Mouse (Mus musculus): ENCODE measurements at regions not wholly inside any gene's neighbourhood (a gene's known extent, or its start where the extent isn't known, plus 50 kb on each side); places are given as distances from the start of the nearest gene placed in this dataset.

DNA sequence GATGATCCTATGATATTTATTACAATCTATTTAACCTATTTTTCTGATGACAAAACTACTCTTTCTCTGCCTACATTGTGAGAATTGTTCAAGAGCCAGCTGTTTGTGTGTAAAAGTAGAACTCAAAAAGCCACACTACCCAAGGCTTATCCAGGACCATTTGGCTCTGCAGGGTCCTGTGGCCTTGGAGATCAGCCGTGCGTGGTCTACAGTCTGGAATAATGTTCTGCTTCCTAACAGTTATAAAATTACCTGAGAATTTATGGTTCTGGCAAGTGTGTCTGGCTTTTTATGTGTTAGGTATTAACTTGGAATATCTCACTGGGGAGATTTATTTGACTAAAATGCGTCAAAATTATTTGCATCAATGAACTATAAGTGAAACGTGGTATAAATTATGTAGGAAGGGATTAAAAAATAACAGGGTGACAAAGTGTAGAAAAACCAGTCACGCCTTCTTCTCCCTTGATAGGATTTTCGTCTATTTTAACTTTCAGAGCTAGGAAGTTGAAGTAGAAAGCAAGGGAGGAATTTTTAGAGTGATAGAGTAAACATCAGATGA lies 1789.0 kb upstream of the Gm7489 start:
- no peaks in the 10 kb centered on the region for H3K36me3 ChIP-seq
- 61% methylated on average over 6 of the region's 6 CpGs for WGBS
- H3K4me3 ChIP-seq = no peak overlapping the region
- H3K4me2 ChIP-seq = no peak overlapping the region
- no peaks in the 10 kb centered on the region for H3K4me1 ChIP-seq (replicated peaks)
- H3K9me3 ChIP-seq (replicated peaks) = no peaks in the 10 kb centered on the region
- no peak for ATAC-seq (replicated peaks; ENCODE audit: insufficient number of reproducible peaks, insufficient read depth, low FRiP score, low read depth)
- H3K27me3 ChIP-seq = no peaks in the 10 kb centered on the region
- no peak overlapping the region for H3K27ac ChIP-seq
- no peak overlapping the region for H3K9ac ChIP-seq

DNA sequence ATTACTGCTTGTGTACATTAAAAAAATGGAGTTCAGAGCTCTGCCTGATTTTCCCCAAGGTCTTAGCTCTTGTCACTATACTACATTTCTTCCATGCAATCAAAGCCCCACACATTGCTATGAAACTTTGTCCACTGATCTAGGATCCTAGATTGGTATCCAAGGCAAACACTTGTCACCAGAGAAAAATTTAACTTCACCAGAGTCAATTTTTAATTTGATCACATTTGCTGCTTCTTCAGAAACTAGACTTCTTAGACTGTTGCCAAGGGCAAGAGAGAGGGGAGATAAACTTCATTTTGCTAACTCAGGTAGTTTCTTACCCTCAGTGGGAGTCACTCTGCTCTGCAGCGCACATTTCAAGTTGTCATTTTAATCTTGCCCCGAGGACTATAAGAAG lies 1775.9 kb upstream of the Gm7489 start:
- Histone ChIP-seq H3K36me3 (no peaks in the 10 kb centered on the region), H3K4me2 (no peak overlapping the region), H3K9me3 (replicated peaks) (no peaks in the 10 kb centered on the region), H3K4me1 (replicated peaks) (no peaks in the 10 kb centered on the region), H3K27ac (no peak overlapping the region), H3K9ac (no peak overlapping the region), H3K27me3 (no peaks in the 10 kb centered on the region), H3K4me3 (no peak overlapping the region)
- ATAC-seq (replicated peaks; ENCODE audit: insufficient number of reproducible peaks, insufficient read depth, low FRiP score, low read depth) = no peak
- WGBS = 74% methylated on average over 2 of the region's 2 CpGs

DNA sequence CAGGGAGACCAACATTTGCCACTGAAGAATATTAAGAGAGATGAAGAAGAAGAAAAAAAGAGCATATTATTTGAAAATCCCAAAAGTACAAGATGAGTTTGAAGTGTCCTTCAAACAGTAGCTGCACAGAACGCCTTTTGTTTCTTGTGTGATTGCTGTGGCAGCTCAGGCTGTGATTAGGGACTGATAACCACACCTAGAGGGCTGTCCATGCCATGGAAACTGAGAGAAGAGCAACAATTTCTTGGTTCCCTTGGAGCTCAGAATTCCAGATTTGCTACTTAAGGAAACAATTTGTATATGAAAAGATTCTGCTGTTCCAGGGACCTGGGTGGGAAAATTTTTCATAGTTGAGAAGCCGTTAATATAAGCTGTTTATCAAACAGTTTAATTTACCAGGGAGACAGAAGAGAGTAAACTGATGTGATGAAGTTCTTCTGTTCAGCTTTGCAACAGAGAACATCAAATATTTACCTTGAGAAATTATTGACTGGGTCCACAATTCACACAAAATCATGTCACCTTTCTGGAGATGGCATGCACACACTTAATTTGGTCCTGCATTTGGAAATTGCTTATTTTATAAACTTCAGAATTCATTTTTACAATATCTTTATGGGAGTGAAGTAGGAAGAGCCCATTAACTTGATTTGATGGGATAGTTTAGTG lies 1770.2 kb upstream of the Gm7489 start:
- no peak overlapping the region for H3K9ac ChIP-seq
- no peaks in the 10 kb centered on the region for H3K4me1 ChIP-seq (replicated peaks)
- 66% methylated on average over 2 of the region's 2 CpGs for WGBS
- no peak overlapping the region for H3K27ac ChIP-seq
- H3K9me3 ChIP-seq (replicated peaks) = no peaks in the 10 kb centered on the region
- no peak overlapping the region for H3K4me3 ChIP-seq
- no peak overlapping the region for H3K4me2 ChIP-seq
- H3K36me3 ChIP-seq = no peaks in the 10 kb centered on the region
- H3K27me3 ChIP-seq = no peaks in the 10 kb centered on the region
- ATAC-seq (replicated peaks; ENCODE audit: insufficient number of reproducible peaks, insufficient read depth, low FRiP score, low read depth) = no peak

DNA sequence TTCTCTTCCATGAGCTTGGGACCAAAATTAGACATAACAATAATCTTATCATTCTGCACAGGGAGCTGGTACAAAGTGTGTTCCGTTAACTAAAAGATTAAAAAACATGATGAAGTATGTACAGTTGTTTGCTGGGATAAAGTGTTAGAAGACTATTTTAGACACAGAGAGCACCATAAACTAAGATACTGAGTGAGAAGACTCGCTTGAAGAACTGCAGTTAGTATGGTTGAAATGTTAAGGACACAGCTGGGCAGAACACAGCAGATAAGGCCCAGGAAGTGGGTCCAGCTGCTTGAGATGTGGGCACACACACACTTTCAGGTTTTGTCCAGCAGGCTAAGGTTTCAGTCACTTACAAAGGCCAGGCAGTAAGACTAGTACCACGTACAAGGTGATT lies 1748.0 kb upstream of the Gm7489 start:
- ATAC-seq (replicated peaks; ENCODE audit: insufficient number of reproducible peaks, insufficient read depth, low FRiP score, low read depth) = no peak
- H3K4me2 ChIP-seq = no peak overlapping the region
- H3K36me3 ChIP-seq = no peaks in the 10 kb centered on the region

DNA sequence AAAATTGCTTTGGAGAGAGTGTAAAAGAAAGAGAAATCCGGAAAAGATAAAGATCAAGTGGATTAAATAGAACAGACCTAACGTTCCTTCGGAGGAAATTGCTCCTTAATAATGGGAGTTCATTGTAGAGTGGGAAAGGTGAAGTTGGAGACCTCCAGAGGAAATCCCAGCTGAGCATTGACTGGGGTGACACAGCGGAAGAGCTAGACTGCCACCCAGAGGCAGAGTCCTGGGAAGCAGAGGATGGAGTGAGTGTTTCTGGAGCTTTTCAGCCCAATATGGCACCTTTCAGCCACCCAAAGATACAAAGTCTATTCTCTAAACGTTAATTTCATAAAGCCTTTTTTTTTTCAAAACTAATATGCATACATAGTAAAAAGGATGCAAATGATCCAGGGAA lies 1731.3 kb upstream of the Gm7489 start:
- H3K4me3 ChIP-seq = no peak overlapping the region
- H3K27me3 ChIP-seq = no peaks in the 10 kb centered on the region
- H3K36me3 ChIP-seq = no peaks in the 10 kb centered on the region
- H3K4me1 ChIP-seq (replicated peaks) = no peaks in the 10 kb centered on the region
- no peak overlapping the region for H3K4me2 ChIP-seq
- H3K9ac ChIP-seq = no peak overlapping the region
- no peak overlapping the region for H3K27ac ChIP-seq
- H3K9me3 ChIP-seq (replicated peaks) = no peaks in the 10 kb centered on the region
- no peak for ATAC-seq (replicated peaks; ENCODE audit: insufficient number of reproducible peaks, insufficient read depth, low FRiP score, low read depth)
- WGBS = 29% methylated on average over 5 of the region's 5 CpGs

More for the DNA sequence above, 1748.0 kb upstream of the Gm7489 start:
- H3K4me1 ChIP-seq (replicated peaks) = no peaks in the 10 kb centered on the region
- no peaks in the 10 kb centered on the region for H3K9me3 ChIP-seq (replicated peaks)
- no peak overlapping the region for H3K27ac ChIP-seq
- no peak overlapping the region for H3K9ac ChIP-seq
- WGBS = 62% methylated on average over 3 of the region's 3 CpGs
- no peaks in the 10 kb centered on the region for H3K27me3 ChIP-seq
- H3K4me3 ChIP-seq = no peak overlapping the region

DNA sequence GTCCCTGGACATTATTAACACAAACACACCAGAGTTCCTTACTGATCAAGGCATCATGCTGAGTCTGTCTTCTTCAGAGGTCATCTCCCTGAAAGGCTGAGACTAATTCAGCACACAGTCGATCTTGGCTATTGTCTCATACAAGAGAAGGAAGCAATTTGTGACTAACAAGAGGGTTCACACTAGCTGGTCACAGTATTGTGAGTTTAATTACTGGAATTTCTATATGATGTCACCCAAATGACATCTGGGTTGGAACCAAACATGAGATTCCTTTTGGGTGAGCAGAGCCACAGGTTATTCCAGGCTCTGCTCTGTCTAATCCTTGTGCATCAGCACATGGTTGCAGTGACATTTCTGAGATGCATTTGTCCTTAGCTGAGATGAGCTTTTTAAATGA lies 1728.9 kb upstream of the Gm7489 start:
- Histone ChIP-seq H3K9ac (no peak overlapping the region), H3K4me3 (no peak overlapping the region), H3K9me3 (replicated peaks) (no peaks in the 10 kb centered on the region), H3K27me3 (no peaks in the 10 kb centered on the region), H3K4me1 (replicated peaks) (peaks cover 5% of the 10 kb centered on the region; the same call in 1 of the 2 replicates), H3K36me3 (no peaks in the 10 kb centered on the region), H3K27ac (no peak overlapping the region), H3K4me2 (no peak overlapping the region)
- 77% methylated on average over 1 of the region's 1 CpGs for WGBS
- ATAC-seq (replicated peaks; ENCODE audit: insufficient number of reproducible peaks, insufficient read depth, low FRiP score, low read depth) = no peak

DNA sequence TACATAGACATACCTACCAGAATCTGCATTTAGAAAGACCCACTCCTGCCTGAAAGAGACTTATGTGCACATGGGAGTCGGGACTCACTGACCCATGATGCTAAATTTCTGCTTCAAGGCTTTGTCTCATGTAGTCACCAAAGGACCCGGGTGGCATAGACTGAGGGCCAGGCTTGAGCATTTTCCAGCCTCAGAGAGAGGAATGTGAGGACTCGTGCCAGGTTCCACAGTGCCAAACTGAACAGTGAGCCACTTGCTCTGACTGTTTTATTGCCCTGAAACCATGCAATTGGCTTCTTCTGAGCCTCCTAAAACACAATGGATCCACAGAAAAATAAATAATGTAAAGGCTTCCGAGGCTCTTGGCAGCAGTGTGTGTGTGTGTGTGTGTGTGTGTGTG lies 1727.9 kb upstream of the Gm7489 start:
- Histone ChIP-seq H3K9ac (no peak overlapping the region), H3K27ac (no peak overlapping the region), H3K4me1 (replicated peaks) (peaks cover 8% of the 10 kb centered on the region), H3K27me3 (no peaks in the 10 kb centered on the region), H3K9me3 (replicated peaks) (no peaks in the 10 kb centered on the region), H3K4me2 (no peak overlapping the region), H3K4me3 (no peak overlapping the region), H3K36me3 (no peaks in the 10 kb centered on the region)
- 65% methylated on average over 4 of the region's 4 CpGs for WGBS
- ATAC-seq (replicated peaks; ENCODE audit: insufficient number of reproducible peaks, insufficient read depth, low FRiP score, low read depth) = no peak

DNA sequence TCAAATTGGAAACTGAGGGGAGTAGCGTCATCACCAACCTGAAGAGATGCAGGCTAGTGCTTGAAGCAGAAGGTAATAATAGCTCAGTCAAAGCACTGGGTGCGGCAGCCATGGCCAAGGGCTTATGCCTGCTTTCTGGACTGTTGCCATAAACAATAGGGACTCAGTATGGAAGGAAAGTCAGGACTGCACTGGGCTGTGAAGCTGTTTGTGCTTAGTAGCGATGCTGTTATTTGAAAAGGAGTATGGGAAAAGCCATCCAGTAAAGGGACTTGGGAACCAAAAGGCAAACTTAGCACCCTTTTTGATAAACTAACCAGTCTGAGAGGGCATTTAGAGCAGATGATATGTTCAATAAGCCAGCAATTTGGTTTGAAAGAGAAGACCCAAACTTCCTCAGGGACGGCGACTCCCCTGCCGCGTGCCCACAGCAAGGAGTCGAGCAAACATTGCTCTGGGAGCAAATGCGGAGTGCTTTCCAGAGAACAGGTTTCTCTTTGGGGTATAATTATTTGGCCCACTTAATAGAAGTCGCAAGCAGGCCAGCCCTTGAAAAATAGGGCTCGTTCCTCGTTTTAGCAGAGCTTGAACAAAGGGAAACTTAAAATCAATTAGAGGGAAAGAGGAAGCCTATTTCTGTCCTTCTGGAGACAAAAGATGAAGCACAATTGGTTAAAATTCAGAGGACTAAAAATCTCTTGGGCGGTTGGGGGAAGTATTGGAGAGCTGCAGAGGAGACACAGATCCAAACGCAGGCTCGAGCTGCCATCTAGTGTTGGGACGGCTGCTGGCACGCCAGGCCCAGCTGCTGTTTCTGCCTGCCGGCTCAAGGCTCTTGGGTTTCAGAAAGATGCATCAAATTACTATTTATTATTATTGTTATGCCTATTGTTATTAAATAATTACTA lies 1724.3 kb upstream of the Gm7489 start:
- H3K27ac ChIP-seq = no peak overlapping the region
- H3K27me3 ChIP-seq = no peaks in the 10 kb centered on the region

DNA sequence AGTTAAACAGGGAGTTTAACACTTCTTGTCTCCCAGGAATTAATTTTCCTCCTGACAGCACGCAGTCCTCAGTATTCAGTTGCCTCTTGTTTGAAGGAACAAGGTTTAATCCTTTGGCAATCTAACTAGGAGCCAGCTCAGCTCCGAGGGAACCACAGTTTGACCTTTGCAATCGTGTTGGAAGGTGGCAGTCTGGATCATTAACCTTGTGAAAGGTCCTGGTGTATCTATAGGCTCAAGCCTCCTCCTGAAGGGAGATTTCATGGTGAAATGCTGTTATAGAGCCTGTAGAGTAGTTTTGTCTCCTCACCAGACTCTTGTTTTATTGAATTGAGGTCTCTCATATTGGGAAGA lies 1723.6 kb upstream of the Gm7489 start:
- Histone ChIP-seq H3K9me3 (replicated peaks) (no peaks in the 10 kb centered on the region), H3K4me3 (no peak overlapping the region), H3K4me2 (no peak overlapping the region), H3K4me1 (replicated peaks) (peaks cover 8% of the 10 kb centered on the region), H3K36me3 (no peaks in the 10 kb centered on the region), H3K27me3 (no peaks in the 10 kb centered on the region), H3K27ac (no peak overlapping the region), H3K9ac (no peak overlapping the region)
- WGBS = 19% methylated on average over 3 of the region's 3 CpGs
- ATAC-seq (replicated peaks; ENCODE audit: insufficient number of reproducible peaks, insufficient read depth, low FRiP score, low read depth) = no peak

More for the DNA sequence above, 1724.3 kb upstream of the Gm7489 start:
- no peaks in the 10 kb centered on the region for H3K9me3 ChIP-seq (replicated peaks)
- WGBS = 19% methylated on average over 18 of the region's 18 CpGs
- ATAC-seq (replicated peaks; ENCODE audit: insufficient number of reproducible peaks, insufficient read depth, low FRiP score, low read depth) = no peak; the same call in 1 of the 2 replicates
- no peak overlapping the region for H3K9ac ChIP-seq
- peak overlapping the region; percentile 20 for H3K4me3 ChIP-seq
- H3K4me2 ChIP-seq = peak overlapping the region; percentile 51
- no peaks in the 10 kb centered on the region for H3K36me3 ChIP-seq
- peaks cover 8% of the 10 kb centered on the region for H3K4me1 ChIP-seq (replicated peaks)

DNA sequence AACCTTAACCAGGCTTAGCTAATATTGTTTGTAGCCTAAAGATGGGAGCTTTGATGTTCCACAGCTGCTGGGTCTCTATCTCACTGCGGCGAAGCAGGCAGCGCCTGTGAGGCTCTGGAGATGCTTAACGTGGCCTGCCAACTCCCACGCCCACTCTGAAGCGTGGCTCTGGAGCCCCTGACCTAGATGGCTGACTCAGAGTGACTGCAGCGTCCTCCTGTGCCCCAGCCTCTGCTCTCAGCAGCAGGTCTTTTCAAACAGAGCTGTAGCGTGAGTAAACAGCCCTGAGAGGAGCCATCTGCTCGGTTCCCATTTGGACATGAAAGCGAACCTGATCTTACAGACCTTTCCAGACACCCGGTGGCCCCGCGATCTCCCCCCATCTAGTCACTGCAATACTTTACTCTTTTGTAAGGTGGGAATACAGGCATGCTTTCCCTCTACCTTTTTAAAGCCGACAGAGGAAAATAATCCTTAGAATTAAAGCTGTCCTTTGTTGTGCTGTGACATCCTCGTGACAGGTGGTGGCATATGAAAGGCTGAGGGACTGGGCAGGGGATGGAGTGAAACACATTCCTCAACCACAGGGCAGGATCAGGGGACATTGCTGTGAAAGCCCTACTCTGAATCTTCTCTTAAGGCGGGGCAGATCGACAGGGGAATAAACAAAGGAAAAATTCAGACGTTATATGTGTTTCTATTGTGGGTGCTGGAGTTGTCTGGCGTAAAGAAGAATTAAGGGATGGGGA lies 1723.0 kb upstream of the Gm7489 start:
- H3K9me3 ChIP-seq (replicated peaks) = no peaks in the 10 kb centered on the region
- 28% methylated on average over 19 of the region's 19 CpGs for WGBS
- 0 out of 2 replicates have a peak, but pooled peaks have one; percentile 18 for ATAC-seq (replicated peaks; ENCODE audit: insufficient number of reproducible peaks, insufficient read depth, low FRiP score, low read depth)
- peaks cover 8% of the 10 kb centered on the region for H3K4me1 ChIP-seq (replicated peaks)
- no peak overlapping the region for H3K4me3 ChIP-seq
- peak overlapping the region; percentile 23; the same call in 1 of the 2 replicates for H3K4me2 ChIP-seq
- no peak overlapping the region for H3K9ac ChIP-seq
- H3K36me3 ChIP-seq = no peaks in the 10 kb centered on the region
- no peaks in the 10 kb centered on the region for H3K27me3 ChIP-seq
- H3K27ac ChIP-seq = no peak overlapping the region

DNA sequence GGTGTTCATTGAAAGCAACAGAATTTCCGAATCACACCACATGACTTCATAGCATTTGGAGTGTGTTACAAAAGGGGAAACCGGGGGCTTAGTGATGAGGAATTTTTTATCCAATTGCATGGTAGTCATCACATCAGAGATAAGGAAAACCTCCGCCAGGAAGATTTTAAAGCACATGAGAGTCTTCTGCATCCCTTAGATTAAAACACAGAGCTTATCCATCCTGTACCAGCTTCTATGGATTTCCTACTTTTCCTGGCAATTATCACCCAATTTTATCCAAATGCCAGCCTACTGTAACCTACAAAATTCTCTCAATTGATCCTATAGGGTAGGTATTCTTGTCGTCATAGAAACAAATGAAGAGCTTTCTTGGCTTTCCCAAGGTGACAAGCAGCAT lies 1718.6 kb upstream of the Gm7489 start:
- Histone ChIP-seq H3K9me3 (replicated peaks) (no peaks in the 10 kb centered on the region), H3K4me2 (no peak overlapping the region), H3K4me3 (no peak overlapping the region), H3K27me3 (no peaks in the 10 kb centered on the region), H3K9ac (no peak overlapping the region), H3K36me3 (no peaks in the 10 kb centered on the region), H3K4me1 (replicated peaks) (peaks cover 3% of the 10 kb centered on the region), H3K27ac (no peak overlapping the region)
- WGBS = 59% methylated on average over 4 of the region's 4 CpGs
- no peak for ATAC-seq (replicated peaks; ENCODE audit: insufficient number of reproducible peaks, insufficient read depth, low FRiP score, low read depth)

All from heart, embryonic 15.5 days (tissue).